Mouse (Mus musculus) liver, embryonic 14.5 days (tissue): ENCODE data around the gene Cdh23. TPM values are rescaled to one million over a fixed set of nuclear protein-coding genes. Genes with fewer than 3 reads are reported as not detected.

Experiments
- ATAC-seq: fragments of 200-750 bp; cut with Nextera tagmentation; 2 replicates; pipeline ENCODE4 v1.8.0; 2017; ENCODE audit warnings: moderate number of reproducible peaks, mild to moderate bottlenecking, moderate library complexity; ENCODE audit not compliant: insufficient read depth
- DNase-seq, 3 experiments: peaks; one replicate each; pipeline ENCODE4 v3.0.0-alpha.2; 2012 to 2013; ENCODE audit warnings: low read depth in 3 of 3, low spot score in 3 of 3
- H3K27ac ChIP-seq: fragments of 300-500 bp; sonication (generic); 2 replicates; pipeline ENCODE4 v1.5.1; 2014; ENCODE audit warnings: moderate library complexity, mild to moderate bottlenecking, control low read depth, inconsistent platforms
- H3K27me3 ChIP-seq: fragments of 300-500 bp; sonication (generic); 2 replicates; pipeline ENCODE4 v1.6.1; 2014; ENCODE audit warnings: mild to moderate bottlenecking, low read length, moderate library complexity; ENCODE audit not compliant: control insufficient read depth, insufficient read depth
- H3K36me3 ChIP-seq: fragments of 300-500 bp; sonication (generic); replicated peaks from 2 replicates; pipeline ENCODE4 v1.6.1; 2014; ENCODE audit warnings: low read depth; ENCODE audit not compliant: control insufficient read depth, insufficient read depth
- H3K4me1 ChIP-seq, 2 experiments: fragments of 200-500 bp in 1 of 2; fragments of 300-500 bp in 1 of 2; sonication (generic) in 1 of 2; replicated peaks; 2 replicates each; pipeline ENCODE4 v1.6.1; 2012 to 2014; ENCODE audit warnings: antibody characterized with exemption in 1 of 2, inconsistent platforms in 1 of 2, low read length in 1 of 2; ENCODE audit not compliant: control insufficient read depth in 2 of 2, insufficient read depth in 2 of 2
- H3K4me2 ChIP-seq: fragments of 300-500 bp; sonication (generic); 2 replicates; pipeline ENCODE4 v1.6.1; 2014; ENCODE audit warnings: low read depth, mild to moderate bottlenecking, control low read depth, moderate library complexity
- H3K4me3 ChIP-seq, 2 experiments: fragments of 200-500 bp in 1 of 2; fragments of 300-500 bp in 1 of 2; sonication (generic) in 1 of 2; 2 replicates each; pipeline ENCODE4 v1.5.1; 2012 to 2014; ENCODE audit warnings: low read depth in 2 of 2, low read length in 2 of 2, mild to moderate bottlenecking in 2 of 2, control low read depth in 1 of 2, inconsistent platforms in 1 of 2, moderate library complexity in 1 of 2; ENCODE audit not compliant: insufficient read depth in 1 of 2
- H3K9ac ChIP-seq: fragments of 300-500 bp; sonication (generic); replicated peaks from 2 replicates; pipeline ENCODE4 v1.6.1; 2014; ENCODE audit warnings: mild to moderate bottlenecking, control low read depth, moderate library complexity
- H3K9me3 ChIP-seq: fragments of 300-500 bp; sonication (generic); 2 replicates; pipeline ENCODE4 v1.6.1; 2016; ENCODE audit warnings: low read length, mixed read lengths; ENCODE audit not compliant: control insufficient read depth
- CTCF ChIP-seq: IDR thresholded peaks from 2 replicates; pipeline ENCODE4 v1.5.1; 2016; ENCODE audit warnings: antibody characterized with exemption, low read depth, control low read depth
- EP300 ChIP-seq: IDR thresholded peaks from 2 replicates; pipeline ENCODE4 v1.6.1; 2016; ENCODE audit warnings: antibody characterized with exemption, low read depth
- WGBS: fragments of 180-500 bp; shearing (Covaris S2); extraction: QIAGEN DNeasy Blood & Tissue Kit; methylation state at CpG from one replicate; pipeline ENCODE4 v1.1.7; 2014; ENCODE audit not compliant: insufficient replicate concordance; 5-methylcytosine and 5-hydroxymethylcytosine counted together
- polyA plus RNA-seq, 2 experiments: library from polyadenylated mRNA; depleted of rRNA in 1 of 2; stranded (reverse) in 1 of 2; unstranded in 1 of 2; fragments of >200 nt; fragmentation: Nextera tagmentation in 1 of 2; extraction: Ambion mirVana in 1 of 2; gene quantifications; 2 replicates each; pipeline versions ENCODE4 v1.2.1 to v1.2.3; 2012 to 2014

The Cdh23 gene
- polyA plus RNA-seq, 2 experiments: 0.02 TPM; not detected in 1

- 70% methylated on average over 12 of the region's 12 CpGs for WGBS
- Histone ChIP-seq H3K27ac (no peak overlapping the region), H3K9ac (no peak overlapping the region), H3K4me2 (no peak overlapping the region), H3K9me3 (no peaks in the 10 kb centered on the region), H3K4me3 (no peak overlapping the region), H3K4me1 (no peaks in the 10 kb centered on the region), H3K36me3 (no peaks in the 10 kb centered on the region), H3K27me3 (no peaks in the 10 kb centered on the region)
- no peak for TF ChIP-seq EP300
- no peak for TF ChIP-seq CTCF
- DNase-seq: no peak
- ATAC-seq: no peak
Observed at GRCm38 (mm10) chr10:60447186-60447585, 249.1 kb downstream of the Cdh23 start.

DNA sequence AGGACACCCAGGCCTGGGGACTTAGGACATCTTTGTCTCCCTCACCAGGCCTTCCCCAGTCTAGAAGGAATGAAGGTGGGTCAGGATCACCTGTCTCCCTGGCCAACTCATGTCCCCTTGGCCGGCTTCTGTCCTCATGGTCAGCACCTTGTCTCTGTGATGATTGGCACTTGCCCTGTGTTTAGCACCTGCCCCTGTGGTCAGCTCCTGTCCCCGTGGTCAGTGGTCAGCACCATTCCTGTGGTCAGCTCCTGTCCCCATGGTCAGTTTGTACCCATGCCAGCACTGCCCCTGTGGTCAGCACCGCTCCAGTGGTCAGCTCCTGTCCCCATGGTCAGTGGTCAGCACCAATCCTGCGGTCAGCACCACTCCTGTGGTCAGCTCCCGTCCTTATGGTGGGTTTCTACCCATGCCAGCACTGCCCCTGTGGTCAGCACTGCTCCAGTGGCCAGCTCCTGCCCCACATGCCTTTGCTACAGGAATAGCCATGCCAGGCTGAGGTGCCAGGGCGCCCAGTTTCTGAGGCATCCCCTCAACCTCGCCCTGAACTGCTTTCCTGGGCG is 251.2 kb downstream of the Cdh23 start:
- Histone ChIP-seq H3K4me1 (no peaks in the 10 kb centered on the region), H3K36me3 (no peaks in the 10 kb centered on the region), H3K4me2 (no peak overlapping the region), H3K9ac (no peak overlapping the region), H3K4me3 (no peak overlapping the region), H3K9me3 (no peaks in the 10 kb centered on the region), H3K27ac (no peak overlapping the region), H3K27me3 (no peaks in the 10 kb centered on the region)
- ATAC-seq (no peak), DNase-seq (no peak)
- TF ChIP-seq CTCF (no peak), EP300 (no peak)
- WGBS: 45% methylated on average over 8 of the region's 8 CpGs

DNA sequence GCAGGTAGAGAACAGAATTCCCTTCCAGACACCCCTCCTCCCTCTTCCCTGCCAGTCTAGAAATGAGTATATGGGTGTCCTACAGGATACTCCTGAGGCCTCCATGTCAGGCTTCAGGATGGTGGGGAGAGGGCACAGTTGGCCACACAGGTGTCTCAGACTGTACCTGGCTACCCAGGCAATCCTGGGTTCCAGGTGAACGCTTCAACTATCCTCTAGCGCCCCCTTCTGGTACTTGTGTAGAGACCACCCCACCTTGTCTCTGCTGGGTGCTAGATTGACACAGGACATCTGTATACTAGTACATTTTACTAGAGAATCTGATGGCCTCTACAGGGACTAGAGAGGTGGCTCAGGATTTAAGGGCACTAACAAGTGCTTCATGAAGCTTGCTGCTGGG is 253.2 kb downstream of the Cdh23 start:
- DNase-seq: no peak
- WGBS: 4% methylated on average over 2 of the region's 2 CpGs

DNA sequence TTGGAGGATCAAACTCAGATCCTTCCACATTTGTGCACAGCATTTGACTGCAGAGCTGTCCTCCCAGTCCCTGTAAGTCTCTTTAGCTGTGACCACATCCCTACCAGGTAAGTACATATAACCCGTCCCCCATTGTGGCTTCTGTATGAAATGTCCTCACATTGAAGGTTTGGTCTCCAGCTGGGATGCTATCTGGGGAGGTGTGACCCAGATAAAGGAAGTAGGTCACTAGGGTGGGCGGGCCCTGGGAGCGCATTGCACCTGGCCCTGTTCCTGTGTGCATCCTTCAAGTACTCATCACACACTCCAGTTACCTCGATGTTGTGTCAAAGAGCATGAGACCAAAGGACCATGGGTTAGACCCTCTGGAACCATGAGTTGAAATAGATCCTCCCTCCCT is 254.0 kb downstream of the Cdh23 start:
- Histone ChIP-seq H3K4me2 (no peak overlapping the region), H3K27me3 (no peaks in the 10 kb centered on the region), H3K4me1 (no peaks in the 10 kb centered on the region), H3K4me3 (no peak overlapping the region), H3K27ac (no peak overlapping the region), H3K9ac (no peak overlapping the region), H3K9me3 (no peaks in the 10 kb centered on the region), H3K36me3 (no peaks in the 10 kb centered on the region)
- TF ChIP-seq CTCF (no peak), EP300 (no peak)
- ATAC-seq (no peak), DNase-seq (no peak)
- WGBS: 57% methylated on average over 4 of the region's 4 CpGs

More for the DNA sequence above, 253.2 kb downstream of the Cdh23 start:
- no peaks in the 10 kb centered on the region for H3K36me3 ChIP-seq
- H3K4me2 ChIP-seq: no peak overlapping the region
- H3K27ac ChIP-seq: no peak overlapping the region
- no peak overlapping the region for H3K9ac ChIP-seq
- TF ChIP-seq EP300 (no peak), CTCF (peak; percentile 58)
- no peaks in the 10 kb centered on the region for H3K4me1 ChIP-seq
- no peak overlapping the region for H3K4me3 ChIP-seq
- no peaks in the 10 kb centered on the region for H3K9me3 ChIP-seq
- ATAC-seq: no peak
- H3K27me3 ChIP-seq: no peaks in the 10 kb centered on the region

GRCm38 (mm10) chr10:60432679-60433078 is 263.6 kb downstream of the Cdh23 start:
- ATAC-seq (no peak), DNase-seq (no peak)
- Histone ChIP-seq H3K27me3 (no peaks in the 10 kb centered on the region), H3K4me2 (no peak overlapping the region), H3K36me3 (no peaks in the 10 kb centered on the region), H3K27ac (no peak overlapping the region), H3K4me3 (no peak overlapping the region), H3K9me3 (no peaks in the 10 kb centered on the region), H3K4me1 (no peaks in the 10 kb centered on the region), H3K9ac (no peak overlapping the region)
- TF ChIP-seq EP300 (no peak), CTCF (no peak)
- WGBS: 26% methylated on average over 4 of the region's 4 CpGs
